Mouse (Mus musculus) erythroid progenitor cell, adult 5-6 weeks (primary cell): ENCODE data around the gene Ikzf2. TPM values are rescaled to one million over a fixed set of nuclear protein-coding genes. Genes with fewer than 3 reads are reported as not detected.

Experiments
- ATAC-seq: replicated peaks from 2 replicates; pipeline ENCODE4 v1.8.0; 2016; ENCODE audit warnings: moderate number of reproducible peaks, mild to moderate bottlenecking, moderate TSS enrichment, inconsistent platforms; ENCODE audit not compliant: poor library complexity, low FRiP score, severe bottlenecking
- total RNA-seq, 2 experiments: library from RNA; stranded (forward) in 1 of 2; stranded (reverse) in 1 of 2; fragments of 150-400 nt in 1 of 2; fragments of 186-747, 209-891 nt in 1 of 2; gene quantifications; 2 replicates each; pipeline versions ENCODE4 v1.2.3 to v1.2.4; 2015 to 2017; ENCODE audit warnings: low replicate concordance in 2 of 2

Ikzf2 gene
- total RNA-seq, 2 experiments from 2014 or later, result 3.7 to 5.9 TPM

GRCm38 (mm10) chr1:69528696-69529095 lies 158.3 kb downstream of the Ikzf2 start:
- no peak for ATAC-seq

GRCm38 (mm10) chr1:69521656-69522055 lies 165.4 kb downstream of the Ikzf2 start:
- ATAC-seq, result no peak

DNA sequence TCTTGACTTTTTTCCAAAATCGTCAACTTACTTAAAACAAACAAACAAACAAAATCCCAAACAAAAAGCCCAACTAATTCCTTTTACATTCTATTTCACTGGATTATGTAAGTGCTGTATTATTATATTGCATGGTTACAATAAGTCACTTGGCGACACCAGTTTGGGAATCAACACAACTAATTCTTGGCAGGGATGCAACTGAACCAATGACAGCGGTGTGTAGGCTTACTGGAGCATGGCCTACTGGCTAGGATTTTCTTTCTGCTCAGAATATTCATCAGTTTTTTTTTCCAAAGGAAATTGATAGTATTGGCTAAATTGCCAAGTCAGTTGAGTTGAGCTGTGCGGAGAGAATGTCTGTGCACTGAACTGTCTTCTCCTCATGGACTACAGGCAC lies 167.7 kb downstream of the Ikzf2 start:
- no peak for ATAC-seq

DNA sequence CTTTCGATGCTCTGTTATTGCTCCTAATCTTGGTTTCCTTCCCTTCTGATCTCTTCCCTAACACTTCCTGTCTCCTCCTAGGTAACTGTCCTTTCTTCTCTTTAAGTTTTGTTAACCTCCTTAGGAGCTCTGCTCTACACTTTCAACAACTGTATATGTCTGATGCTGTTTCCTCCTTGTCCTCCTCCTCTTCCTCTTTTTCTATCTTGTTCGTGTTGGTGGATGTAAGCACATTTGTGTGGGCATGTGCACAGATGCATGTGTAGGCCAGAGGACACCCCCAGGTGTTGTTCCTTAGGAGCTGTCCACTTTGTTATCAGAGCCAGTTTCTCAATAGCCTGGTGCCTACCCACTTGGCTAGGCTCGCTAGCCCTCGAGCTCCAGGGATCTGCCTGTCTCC lies 169.0 kb downstream of the Ikzf2 start:
- ATAC-seq, result no peak

GRCm38 (mm10) chr1:69516144-69516543 lies 170.9 kb downstream of the Ikzf2 start:
- peak; percentile 58 for ATAC-seq

DNA sequence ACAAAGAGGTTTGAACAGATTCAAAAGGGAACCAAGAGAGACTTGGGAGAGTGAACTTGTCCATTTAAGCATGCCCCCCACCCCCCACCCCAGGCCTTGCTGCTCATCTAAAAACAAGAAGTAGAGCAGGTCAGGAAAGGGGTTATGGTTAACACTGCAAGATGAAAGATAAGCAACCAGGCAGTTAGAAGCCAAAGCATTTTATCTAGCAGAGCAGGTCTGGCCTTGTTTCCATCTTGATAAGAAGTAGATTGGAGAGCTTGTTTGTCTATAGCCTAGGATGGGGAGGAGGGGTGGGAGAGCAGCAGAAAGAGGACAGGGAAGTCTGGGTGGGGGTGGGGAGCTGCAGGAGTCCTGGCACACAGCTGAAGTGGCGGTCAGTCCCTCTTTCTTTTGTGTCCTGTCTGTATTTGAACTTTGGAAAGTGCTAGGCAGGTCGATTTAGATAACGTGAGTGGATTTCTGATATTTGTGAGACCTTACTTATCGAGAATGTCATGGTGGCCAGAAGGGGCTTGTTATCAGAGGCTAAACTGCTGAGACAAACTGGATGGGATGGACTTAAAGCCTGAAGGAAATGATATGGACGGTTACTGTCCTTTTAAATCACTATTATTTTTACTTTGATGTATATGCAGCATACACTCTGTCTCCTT lies 173.3 kb downstream of the Ikzf2 start:
- 0 out of 2 replicates have a peak, but pooled peaks have one; percentile 26 for ATAC-seq

DNA sequence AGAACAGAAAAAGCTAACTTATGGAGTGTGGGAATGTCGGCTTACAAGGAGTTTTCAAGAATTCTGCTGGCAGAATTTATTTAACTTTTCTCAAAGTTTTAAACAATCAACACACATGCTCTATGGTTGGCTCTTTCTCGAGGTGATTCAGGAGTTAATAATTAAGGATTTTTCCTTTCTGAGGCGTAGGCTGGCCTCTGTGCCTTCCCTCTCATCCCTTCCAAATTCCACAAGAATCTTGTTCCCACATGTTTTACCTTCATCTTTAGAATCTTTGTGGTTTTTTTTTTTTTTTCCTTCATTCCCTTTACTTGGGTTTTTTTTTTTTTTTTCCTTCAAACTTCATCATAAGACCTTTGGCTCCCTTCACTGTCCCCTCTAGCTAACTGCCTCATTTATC lies 178.8 kb downstream of the Ikzf2 start:
- ATAC-seq, result no peak

DNA sequence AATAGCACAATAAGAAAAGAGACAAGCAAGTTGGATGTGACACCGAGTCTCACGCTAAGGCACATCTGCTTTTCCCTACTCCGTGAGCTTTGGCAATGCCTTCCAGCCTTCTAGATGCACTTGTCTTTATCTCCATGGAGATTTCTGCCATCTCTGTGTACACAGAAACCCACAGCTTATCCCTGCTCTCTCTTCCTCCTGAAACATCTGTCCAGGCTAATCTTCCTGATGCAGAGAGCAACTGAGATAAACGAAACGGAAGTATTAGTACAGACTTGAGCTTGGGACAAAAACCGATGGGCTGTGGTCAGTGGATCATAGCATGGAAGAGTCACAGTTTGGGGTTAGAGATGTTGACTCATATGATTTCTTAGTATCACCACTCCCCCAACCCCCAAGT lies 179.5 kb downstream of the Ikzf2 start:
- ATAC-seq, result no peak

DNA sequence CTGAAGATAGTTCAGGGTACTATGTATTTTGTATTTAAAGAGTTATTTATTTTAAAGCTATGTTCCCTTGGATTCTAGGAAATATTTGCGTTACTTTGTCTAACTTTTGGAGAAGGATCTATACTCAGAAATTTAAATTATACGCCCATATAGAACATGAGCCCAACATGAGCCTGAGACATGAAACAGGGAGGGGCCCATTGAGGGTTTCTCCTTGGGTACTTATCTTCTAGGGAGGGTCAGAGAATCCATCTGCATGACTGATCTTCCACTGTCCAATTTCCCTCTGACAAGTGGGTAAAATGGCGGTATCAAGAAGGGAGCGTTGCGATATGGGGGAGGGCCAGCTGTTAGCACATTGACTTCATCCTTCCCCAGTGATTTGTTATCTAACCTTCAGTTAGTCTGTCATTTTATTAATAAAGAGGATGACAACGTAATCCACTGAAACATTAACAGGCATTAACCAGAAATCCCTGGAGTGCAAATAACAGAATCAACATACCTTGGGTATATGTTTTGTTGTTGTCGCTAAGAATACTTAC lies 180.4 kb downstream of the Ikzf2 start:
- no peak for ATAC-seq

- no peak for ATAC-seq
These were observed 181.0 kb downstream of the Ikzf2 start for GRCm38 (mm10) chr1:69506011-69506410.

- ATAC-seq, result no peak
These were observed 186.7 kb downstream of the Ikzf2 start for GRCm38 (mm10) chr1:69500388-69500787.

GRCm38 (mm10) chr1:69499652-69500051 lies 187.4 kb downstream of the Ikzf2 start:
- ATAC-seq, result no peak

DNA sequence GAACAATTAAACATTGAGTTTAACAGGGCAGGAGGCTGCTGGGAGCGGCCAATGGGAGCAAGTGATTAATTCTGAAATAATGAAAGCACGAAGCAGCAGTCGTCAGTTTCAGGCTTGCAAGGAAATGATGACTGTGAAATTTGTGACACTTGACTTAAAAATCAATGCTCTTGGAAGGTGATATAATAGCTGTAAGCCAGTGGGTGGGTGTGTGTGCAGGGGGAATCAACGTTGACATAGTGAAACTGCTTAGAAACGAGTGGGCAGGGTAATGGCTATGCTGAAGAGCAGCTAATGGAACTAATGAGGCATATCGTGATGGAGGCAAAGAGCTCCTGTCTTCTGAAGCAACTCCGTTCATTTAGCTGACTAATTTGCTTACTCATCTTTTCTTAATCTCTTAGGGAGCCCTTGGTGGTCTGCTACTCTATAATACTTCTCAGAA lies 188.2 kb downstream of the Ikzf2 start:
- ATAC-seq, result peak; percentile 73

- no peak for ATAC-seq
These were observed 191.0 kb downstream of the Ikzf2 start for GRCm38 (mm10) chr1:69496055-69496454.

DNA sequence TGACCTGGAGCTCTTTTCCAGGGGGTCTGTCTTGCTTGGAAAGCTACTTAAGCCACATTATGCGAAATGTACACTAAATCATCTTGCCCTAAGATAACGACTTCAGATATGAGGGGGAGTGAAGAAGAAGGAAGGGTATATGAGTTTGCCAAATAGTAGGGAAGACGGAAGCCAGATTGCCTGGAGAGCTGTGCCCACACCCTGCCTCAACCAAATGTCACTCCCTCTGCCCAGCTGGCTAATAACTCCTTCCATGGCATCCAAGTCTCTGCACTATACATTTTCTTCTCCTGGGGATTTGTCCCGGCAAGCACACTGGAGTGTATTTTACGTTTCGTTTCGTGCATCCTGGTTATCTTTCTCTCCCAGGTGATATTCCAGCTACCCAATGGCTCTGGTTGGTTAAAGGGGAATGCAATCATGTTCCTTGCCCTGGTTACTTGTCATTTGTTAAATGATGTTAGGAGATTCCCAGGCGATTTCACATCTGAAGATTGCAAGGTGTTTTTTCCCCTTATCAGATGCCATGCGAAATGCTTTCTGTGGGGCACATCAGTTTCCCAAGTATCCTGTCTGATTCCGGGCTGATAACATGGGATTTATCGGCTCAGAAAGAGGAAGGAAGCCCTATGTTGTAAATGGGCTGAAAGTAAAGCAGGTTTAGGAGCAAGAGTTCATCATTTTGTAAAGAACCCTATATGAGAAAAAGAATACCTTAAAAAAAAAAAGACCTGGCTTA lies 193.6 kb downstream of the Ikzf2 start:
- no peak for ATAC-seq

- ATAC-seq, result no peak
These were observed 195.0 kb downstream of the Ikzf2 start for GRCm38 (mm10) chr1:69492013-69492412.

DNA sequence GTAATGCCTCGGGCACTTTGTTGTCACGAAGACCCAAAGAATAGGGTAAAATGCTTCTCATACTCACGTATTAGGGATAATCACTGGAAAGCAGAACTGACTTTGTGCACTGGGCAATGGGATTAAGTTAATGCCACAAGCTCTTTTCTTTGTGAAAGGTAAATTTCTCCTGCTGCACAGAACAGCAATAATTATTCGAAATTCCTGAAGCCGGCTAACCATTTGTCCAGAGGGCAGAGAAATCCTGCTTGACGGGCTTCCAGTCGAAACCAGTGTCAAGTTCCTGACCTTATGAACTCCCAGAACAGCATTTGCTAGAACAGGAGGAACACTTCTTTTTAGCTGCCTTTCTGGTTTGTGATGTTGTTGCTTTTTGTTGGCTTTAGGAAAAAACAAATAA lies 198.0 kb downstream of the Ikzf2 start:
- ATAC-seq, result no peak

DNA sequence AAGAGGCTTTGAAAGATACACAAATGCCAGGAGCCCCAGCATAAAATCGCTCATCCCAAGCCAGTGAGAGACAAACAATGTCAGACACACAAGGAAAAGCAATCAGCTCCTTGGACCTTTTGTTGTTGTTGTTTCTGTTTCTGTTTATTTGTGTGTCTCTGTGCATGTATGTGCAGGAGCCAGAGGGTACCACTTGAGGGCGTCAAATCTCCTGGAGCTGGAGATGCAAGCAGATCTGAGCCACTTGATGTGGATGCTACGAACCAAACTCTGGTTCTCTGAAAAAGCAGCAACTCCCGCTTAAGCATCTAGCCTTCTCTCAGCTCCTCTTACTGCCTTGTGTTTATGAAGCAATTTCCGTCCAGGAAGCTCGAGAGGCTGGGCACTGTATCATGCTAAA lies 198.4 kb downstream of the Ikzf2 start:
- no peak for ATAC-seq
